Mouse (Mus musculus) heart, postnatal 4 days (tissue): ENCODE results near the gene Rtl10. TPM values are rescaled to one million over a fixed set of nuclear protein-coding genes. Genes with fewer than 3 reads are reported as not detected.
"Not testable (repeated sequence)": the region's sequence is repeated elsewhere in the genome, so short reads cannot be mapped to it uniquely, and the experiment has no call there.

Experiments
- DNase-seq: peaks from one replicate; pipeline ENCODE4 v3.0.0; 2021
- total RNA-seq, 2 experiments: library from RNA; stranded (reverse); gene quantifications; 2 replicates each; pipeline ENCODE4 v1.2.3; 2021

The Rtl10 gene
- total RNA-seq, 2 experiments from 2014 or later, result 5.5 to 5.6 TPM

- DNase-seq, result no peak
Observed at GRCm38 (mm10) chr16:18483839-18484238, 14.9 kb upstream of the Rtl10 start.

- DNase-seq, result no peak
Observed at GRCm38 (mm10) chr16:18484386-18484785, 14.3 kb upstream of the Rtl10 start.

GRCm38 (mm10) chr16:18484794-18485435 lies 13.8 kb upstream of the Rtl10 start:
- DNase-seq, result no peak

GRCm38 (mm10) chr16:18486126-18486525 lies 12.6 kb upstream of the Rtl10 start:
- no peak for DNase-seq

GRCm38 (mm10) chr16:18490281-18490680 lies 8.4 kb upstream of the Rtl10 start:
- DNase-seq, result no peak

- no peak for DNase-seq
Observed at GRCm38 (mm10) chr16:18490894-18491293, 7.8 kb upstream of the Rtl10 start.

- no peak for DNase-seq
Observed at GRCm38 (mm10) chr16:18497865-18498515, 711 bp upstream of the Rtl10 start.

GRCm38 (mm10) chr16:18498996-18499395 lies 295 bp downstream of the Rtl10 start:
- no peak for DNase-seq

- no peak for DNase-seq
Observed at GRCm38 (mm10) chr16:18501531-18501930, 2.8 kb downstream of the Rtl10 start.

- no peak for DNase-seq
Observed at GRCm38 (mm10) chr16:18503566-18504342, 5.1 kb downstream of the Rtl10 start.

GRCm38 (mm10) chr16:18506524-18507199 lies 8.0 kb downstream of the Rtl10 start:
- no peak for DNase-seq

GRCm38 (mm10) chr16:18507200-18507549 lies 8.5 kb downstream of the Rtl10 start:
- DNase-seq, result no peak

- no peak for DNase-seq
Observed at GRCm38 (mm10) chr16:18511741-18512140, 13.0 kb downstream of the Rtl10 start.

- no peak for DNase-seq
Observed at GRCm38 (mm10) chr16:18513508-18513907, 14.8 kb downstream of the Rtl10 start.

GRCm38 (mm10) chr16:18518091-18518490 lies 19.4 kb downstream of the Rtl10 start:
- DNase-seq, result peak; percentile 31

GRCm38 (mm10) chr16:18523563-18524245 lies 25.0 kb downstream of the Rtl10 start:
- DNase-seq, result peak; percentile 75

- DNase-seq, result no peak
Observed at GRCm38 (mm10) chr16:18528656-18529055, 30.0 kb downstream of the Rtl10 start.

GRCm38 (mm10) chr16:18533061-18533460 lies 34.4 kb downstream of the Rtl10 start:
- not testable (repeated sequence) for DNase-seq

- no peak for DNase-seq
Observed at GRCm38 (mm10) chr16:18537407-18537990, 38.8 kb downstream of the Rtl10 start.

- no peak for DNase-seq
Observed at GRCm38 (mm10) chr16:18539281-18539680, 40.6 kb downstream of the Rtl10 start.

GRCm38 (mm10) chr16:18543151-18543829 lies 44.6 kb downstream of the Rtl10 start:
- DNase-seq, result peak; percentile 53
